Mouse (Mus musculus) c-Kit-negative CD71-positive TER-119-positive erythroid progenitor cells, embryonic 14.5 days (primary cell): Measurements from ENCODE around the gene Rnf43.
A peak's percentile ranks its signal among the peaks of the same experiment; 100 is the strongest.

Experiments used
- DNase-seq: peaks from one replicate; pipeline ENCODE4 v3.0.0-alpha.2; 2013; ENCODE audit warnings: low read depth, low spot score

Gene Rnf43

GRCm38 (mm10) chr11:87745632-87746555 is 83.4 kb downstream of the Rnf43 start:
- DNase-seq, result no peak

- no peak for DNase-seq
Measured at GRCm38 (mm10) chr11:87747312-87747711, 84.8 kb downstream of the Rnf43 start.

GRCm38 (mm10) chr11:87747716-87748115 is 85.2 kb downstream of the Rnf43 start:
- no peak for DNase-seq

- peak; percentile 79 for DNase-seq
Measured at GRCm38 (mm10) chr11:87748132-87749119, 85.9 kb downstream of the Rnf43 start.

GRCm38 (mm10) chr11:87749192-87750042 is 86.9 kb downstream of the Rnf43 start:
- peak; percentile 79 for DNase-seq

- DNase-seq, result peak; percentile 81
Measured at GRCm38 (mm10) chr11:87750043-87750421, 87.5 kb downstream of the Rnf43 start.

- no peak for DNase-seq
Measured at GRCm38 (mm10) chr11:87750521-87750920, 88.0 kb downstream of the Rnf43 start.

GRCm38 (mm10) chr11:87751031-87751430 is 88.5 kb downstream of the Rnf43 start:
- DNase-seq, result no peak

- no peak for DNase-seq
Measured at GRCm38 (mm10) chr11:87751491-87751966, 89.0 kb downstream of the Rnf43 start.

GRCm38 (mm10) chr11:87752307-87752706 is 89.8 kb downstream of the Rnf43 start:
- no peak for DNase-seq

GRCm38 (mm10) chr11:87753255-87753654 is 90.7 kb downstream of the Rnf43 start:
- no peak for DNase-seq

GRCm38 (mm10) chr11:87753891-87754501 is 91.5 kb downstream of the Rnf43 start:
- no peak for DNase-seq

- DNase-seq, result no peak
Measured at GRCm38 (mm10) chr11:87754603-87755002, 92.1 kb downstream of the Rnf43 start.

- peak; percentile 82 for DNase-seq
Measured at GRCm38 (mm10) chr11:87755360-87756017, 93.0 kb downstream of the Rnf43 start.

- peak; percentile 56 for DNase-seq
Measured at GRCm38 (mm10) chr11:87756251-87756820, 93.8 kb downstream of the Rnf43 start.

- DNase-seq, result peak; percentile 42
Measured at GRCm38 (mm10) chr11:87757001-87757954, 94.8 kb downstream of the Rnf43 start.

- no peak for DNase-seq
Measured at GRCm38 (mm10) chr11:87758161-87758911, 95.8 kb downstream of the Rnf43 start.
